Mouse (Mus musculus) heart, adult 2 months (tissue): ENCODE measurements at regions not wholly inside any gene's neighbourhood (a gene's known extent, or its start where the extent isn't known, plus 50 kb on each side); places are given as distances from the start of the nearest gene placed in this dataset.

Experiments
- CTCF ChIP-seq: fragments of 200-600 bp; IDR thresholded peaks from 2 replicates; pipeline ENCODE4 v1.8.1; 2022; ENCODE audit warnings: antibody characterized with exemption, mild to moderate bottlenecking, moderate library complexity
- EP300 ChIP-seq: fragments of 200-500 bp; IDR thresholded peaks from 2 replicates; pipeline ENCODE4 v1.6.1; 2011; ENCODE audit warnings: low read depth, low read length, control low read depth; ENCODE audit not compliant: insufficient read depth
- POLR2A ChIP-seq: fragments of 200-500 bp; IDR thresholded peaks from 2 replicates; pipeline ENCODE4 v1.6.1; 2011; ENCODE audit warnings: mild to moderate bottlenecking, low read depth, low read length, control low read depth; ENCODE audit not compliant: insufficient read depth

GRCm38 (mm10) chr4:8079349-8079748 is 159.5 kb downstream of the Car8 start:
- TF ChIP-seq POLR2A (no peak), CTCF (no peak), EP300 (no peak)
